Mouse (Mus musculus) layer of hippocampus, adult 9-11 months (tissue): ENCODE results near the gene Bri3.
A peak's percentile ranks its signal among the peaks of the same experiment; 100 is the strongest.

Source experiments
- DNase-seq: peaks from one replicate; pipeline ENCODE4 v3.0.0; 2022

The Bri3 gene

GRCm38 (mm10) chr5:144263082-144263481 is 18.8 kb downstream of the Bri3 start:
- DNase-seq: no peak

DNA sequence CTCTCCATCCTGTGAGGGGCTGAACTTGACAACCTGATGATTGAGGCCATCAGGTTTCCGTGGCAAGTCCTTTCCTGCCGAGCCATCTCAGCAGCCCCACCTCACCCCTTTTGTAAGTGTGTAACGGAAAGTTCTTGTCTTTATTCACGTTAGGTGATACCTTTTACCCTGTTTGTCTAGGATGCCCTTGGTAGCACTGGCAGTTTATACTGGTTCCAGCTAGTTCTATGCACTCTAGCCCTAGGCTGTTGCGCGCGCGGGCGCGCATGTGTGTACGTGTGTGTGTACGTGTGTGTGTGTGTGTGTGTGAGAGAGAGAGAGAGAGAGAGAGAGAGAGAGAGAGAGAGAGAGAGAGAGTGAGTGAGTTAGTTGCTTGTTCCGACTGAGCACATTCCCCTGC is 19.3 kb downstream of the Bri3 start:
- no peak for DNase-seq

- peak; percentile 56 for DNase-seq
Measured at GRCm38 (mm10) chr5:144267535-144268241, 23.5 kb downstream of the Bri3 start.

GRCm38 (mm10) chr5:144269926-144270325 is 25.7 kb downstream of the Bri3 start:
- no peak for DNase-seq

- no peak for DNase-seq
Measured at GRCm38 (mm10) chr5:144270420-144270819, 26.2 kb downstream of the Bri3 start.

DNA sequence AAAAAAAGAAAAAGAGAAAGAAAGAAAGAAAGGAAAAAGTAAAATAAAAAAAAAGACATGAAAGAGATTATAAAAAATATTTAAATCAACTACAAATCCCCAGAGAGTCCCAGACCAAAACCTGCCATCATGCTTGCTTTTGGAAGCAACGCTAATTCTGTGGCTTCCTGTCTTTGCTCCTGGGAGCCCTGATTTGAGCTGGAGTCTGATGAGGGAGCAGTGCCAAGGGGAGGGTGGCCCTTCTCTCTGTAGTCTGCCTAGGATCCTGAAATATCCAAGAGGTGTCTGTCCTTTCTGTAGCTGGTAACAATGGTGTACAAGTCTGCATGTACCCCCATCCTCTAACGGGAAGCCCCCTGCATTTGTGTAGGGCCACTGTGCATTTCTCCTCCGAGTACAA is 26.9 kb downstream of the Bri3 start:
- no peak for DNase-seq

DNA sequence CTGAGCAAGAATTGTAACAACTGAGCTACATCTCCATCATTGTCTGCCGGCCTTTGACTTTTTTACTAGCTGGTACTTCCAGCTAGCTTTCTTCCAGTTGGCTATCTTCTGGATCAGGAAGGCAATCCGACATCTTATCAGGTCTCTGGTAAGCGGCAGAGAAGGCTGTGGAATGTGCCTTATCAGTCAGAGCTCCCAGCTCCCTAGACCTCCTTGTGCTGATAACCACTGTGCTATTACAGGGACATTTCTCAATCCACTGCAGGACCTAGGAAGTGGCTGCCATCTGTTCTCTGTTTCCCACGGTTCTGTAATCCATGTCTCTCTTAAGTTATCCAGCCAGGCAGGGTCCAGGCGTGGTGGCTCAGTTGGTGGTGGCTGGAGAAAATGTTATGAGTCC is 27.5 kb downstream of the Bri3 start:
- no peak for DNase-seq

GRCm38 (mm10) chr5:144274904-144275303 is 30.7 kb downstream of the Bri3 start:
- DNase-seq: no peak

GRCm38 (mm10) chr5:144276898-144277630 is 32.8 kb downstream of the Bri3 start:
- no peak for DNase-seq

DNA sequence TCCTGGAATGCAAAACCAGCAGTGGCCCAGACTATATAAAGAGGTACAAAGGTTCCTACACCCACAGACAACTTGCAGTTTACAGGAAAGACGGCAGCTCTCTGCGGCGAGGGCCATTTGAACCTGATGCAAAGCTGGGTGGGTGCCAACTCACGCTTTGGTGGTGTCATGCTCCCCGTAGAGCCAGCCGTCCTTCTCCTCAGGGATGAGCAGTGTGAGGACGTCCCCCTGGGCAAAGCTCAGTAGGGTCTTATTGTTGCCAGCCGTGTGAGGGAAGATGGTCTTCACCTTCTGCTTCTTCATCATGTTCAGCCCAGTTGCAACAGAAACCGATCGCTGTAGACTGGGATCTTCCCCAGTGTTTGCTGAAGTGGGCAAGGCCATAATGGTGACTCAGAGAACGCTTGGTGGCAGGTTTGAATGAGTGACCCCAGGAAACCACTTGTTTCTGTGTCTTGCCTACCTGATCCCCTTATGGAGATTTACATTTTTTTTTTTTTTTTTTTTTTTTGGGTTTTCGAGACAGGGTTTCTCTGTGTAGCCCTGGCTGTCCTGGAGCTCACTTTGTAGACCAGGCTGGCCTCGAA is 34.2 kb downstream of the Bri3 start:
- DNase-seq: no peak

- no peak for DNase-seq
Measured at GRCm38 (mm10) chr5:144279081-144279541, 34.9 kb downstream of the Bri3 start.

GRCm38 (mm10) chr5:144279926-144280325 is 35.7 kb downstream of the Bri3 start:
- no peak for DNase-seq

DNA sequence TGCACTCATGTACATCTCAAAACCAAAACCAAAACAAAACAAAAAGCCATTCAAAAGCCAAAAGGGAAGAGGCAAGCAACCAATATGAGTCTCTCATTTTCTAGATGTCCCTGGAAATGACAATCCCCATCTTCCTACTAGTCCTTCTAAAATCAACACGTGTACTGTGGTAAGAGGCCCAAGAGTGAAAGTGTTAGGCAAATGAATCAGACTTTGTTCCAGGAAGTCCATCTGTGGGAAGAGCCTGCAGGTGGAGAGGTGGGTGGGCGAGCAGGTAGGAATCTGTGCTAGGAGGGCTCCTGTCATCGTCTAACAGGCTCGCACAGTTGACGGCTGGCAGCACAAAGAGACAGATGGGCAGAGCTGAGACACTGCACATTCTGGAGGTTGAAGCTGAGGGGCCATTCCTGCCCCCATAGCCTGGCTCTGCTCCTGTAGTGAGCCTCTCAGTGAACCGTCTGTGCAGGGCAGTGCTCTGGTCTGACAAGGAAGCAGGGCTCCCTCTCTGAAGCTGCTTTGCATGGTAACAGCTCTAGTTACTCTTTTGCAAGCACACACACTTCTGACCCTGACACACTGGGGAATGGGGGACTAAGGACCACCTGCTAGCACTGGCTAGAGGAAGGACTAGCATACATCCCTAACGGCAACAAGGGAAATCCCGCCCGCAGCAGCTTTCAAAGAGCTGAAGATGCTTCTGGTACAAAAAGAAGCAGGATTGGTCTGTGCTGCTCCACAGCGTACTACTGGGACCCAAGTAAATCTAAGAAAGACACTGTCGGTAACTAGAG is 38.4 kb downstream of the Bri3 start:
- peak; percentile 34 for DNase-seq

GRCm38 (mm10) chr5:144283551-144284031 is 39.4 kb downstream of the Bri3 start:
- DNase-seq: peak; percentile 50

DNA sequence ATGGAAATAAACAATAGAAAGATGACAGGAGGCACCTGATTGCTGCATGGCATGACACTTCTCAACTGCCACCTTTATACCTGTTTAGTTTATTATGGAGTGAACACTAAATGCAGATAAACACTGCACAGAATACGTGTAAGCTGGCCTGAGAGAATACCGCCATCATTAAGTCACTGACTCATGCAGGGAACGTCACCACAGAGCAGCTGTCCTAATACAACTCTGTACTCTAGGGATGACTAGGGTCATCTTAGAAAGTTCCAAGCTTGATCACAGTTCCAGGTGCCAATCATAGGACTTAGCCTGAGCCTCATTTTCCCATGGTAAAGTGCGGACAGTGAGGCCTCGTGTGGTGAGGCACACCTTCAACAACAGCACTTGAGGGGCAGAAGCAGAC is 40.4 kb downstream of the Bri3 start:
- no peak for DNase-seq

DNA sequence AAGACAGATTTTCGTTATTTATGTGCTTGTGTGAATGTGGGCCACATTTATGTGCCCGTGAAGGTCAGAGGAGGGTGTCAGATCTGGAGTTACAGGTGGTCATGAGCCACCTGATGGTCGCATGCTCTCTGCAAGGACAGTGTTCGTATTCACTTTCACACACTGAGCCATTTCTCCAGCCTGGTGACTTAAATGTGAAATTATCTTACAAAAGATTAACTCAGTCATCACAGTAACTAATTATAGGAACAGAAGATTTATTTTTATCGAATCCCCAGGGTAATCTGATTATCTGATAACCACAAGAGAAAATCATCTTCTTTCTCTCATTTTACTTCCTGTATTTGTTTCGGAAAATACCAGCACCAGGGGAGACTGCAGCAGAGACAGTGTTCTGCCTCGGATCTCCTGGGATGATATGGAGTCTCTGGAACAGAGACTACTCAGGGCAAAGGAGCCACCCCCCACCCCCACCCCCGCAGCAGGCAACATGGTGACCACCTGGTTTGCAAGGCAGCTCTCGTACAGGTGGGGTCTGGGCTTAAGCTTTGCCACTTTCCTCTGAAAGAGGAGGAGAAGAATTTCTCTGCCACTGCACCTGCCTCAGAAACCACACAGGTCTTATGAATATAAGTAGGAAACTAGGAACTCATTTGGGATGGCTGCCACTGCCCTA is 42.5 kb downstream of the Bri3 start:
- DNase-seq: no peak

GRCm38 (mm10) chr5:144287267-144287820 is 43.1 kb downstream of the Bri3 start:
- DNase-seq: no peak

DNA sequence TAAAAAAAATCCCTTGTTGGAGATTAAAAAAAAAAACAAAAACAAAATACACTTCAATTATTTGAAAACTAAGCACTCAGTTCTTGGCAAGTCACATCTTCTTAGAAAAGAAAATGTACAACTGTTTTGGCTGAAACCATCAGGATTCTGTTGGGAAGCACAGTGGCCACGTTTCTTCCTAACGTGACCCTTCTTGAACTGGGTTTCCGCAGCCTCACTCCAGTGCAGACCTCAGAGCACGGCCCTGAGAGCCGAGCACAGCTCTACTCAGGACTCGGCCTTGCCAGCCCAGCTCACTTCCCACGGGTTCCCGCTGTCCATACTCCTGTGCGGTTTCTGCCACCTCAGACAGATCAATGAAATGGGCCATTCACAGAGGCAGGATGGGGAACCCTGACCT is 44.2 kb downstream of the Bri3 start:
- no peak for DNase-seq

- DNase-seq: peak; percentile 53
Measured at GRCm38 (mm10) chr5:144289769-144290440, 45.7 kb downstream of the Bri3 start.

DNA sequence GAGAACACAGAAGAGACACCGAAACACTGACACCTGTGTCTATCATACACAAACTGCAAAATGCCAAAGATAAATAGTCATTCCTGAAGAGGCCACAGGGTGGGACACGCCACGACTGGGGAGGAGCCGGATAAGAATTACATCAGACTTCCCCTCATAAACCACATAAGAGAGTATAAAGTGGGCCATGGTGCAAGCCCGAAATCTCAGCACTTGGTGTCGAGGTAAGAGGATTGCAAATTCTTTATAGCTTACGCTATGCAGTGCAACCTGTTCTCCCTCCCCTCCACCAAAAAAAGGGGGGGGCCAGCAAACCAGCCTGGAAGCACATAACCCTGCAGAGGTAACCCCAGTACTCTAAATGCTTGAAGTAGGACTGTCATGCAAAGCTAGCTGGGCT is 50.7 kb downstream of the Bri3 start:
- no peak for DNase-seq

DNA sequence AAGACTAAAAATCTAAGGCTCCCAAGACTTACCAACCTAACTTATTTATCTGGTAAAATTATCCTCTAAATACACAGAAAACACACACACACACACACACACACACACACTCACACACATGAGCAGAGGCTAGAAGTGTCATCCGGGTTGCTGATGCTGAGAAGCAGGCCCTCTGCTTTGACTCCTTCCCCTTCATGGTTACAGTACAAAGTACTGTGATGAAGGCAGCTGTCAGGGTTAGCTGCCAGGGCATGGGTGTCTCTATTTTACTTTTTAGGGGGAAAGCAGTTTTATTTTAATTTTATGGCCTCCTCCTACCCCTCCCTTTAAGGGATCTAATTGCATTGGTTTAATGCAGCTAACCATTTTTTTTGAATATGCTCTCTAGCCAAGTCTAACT is 51.1 kb downstream of the Bri3 start:
- no peak for DNase-seq
